ENCODE assay signal across 8 mouse cellular contexts in the genomic region with DNA sequence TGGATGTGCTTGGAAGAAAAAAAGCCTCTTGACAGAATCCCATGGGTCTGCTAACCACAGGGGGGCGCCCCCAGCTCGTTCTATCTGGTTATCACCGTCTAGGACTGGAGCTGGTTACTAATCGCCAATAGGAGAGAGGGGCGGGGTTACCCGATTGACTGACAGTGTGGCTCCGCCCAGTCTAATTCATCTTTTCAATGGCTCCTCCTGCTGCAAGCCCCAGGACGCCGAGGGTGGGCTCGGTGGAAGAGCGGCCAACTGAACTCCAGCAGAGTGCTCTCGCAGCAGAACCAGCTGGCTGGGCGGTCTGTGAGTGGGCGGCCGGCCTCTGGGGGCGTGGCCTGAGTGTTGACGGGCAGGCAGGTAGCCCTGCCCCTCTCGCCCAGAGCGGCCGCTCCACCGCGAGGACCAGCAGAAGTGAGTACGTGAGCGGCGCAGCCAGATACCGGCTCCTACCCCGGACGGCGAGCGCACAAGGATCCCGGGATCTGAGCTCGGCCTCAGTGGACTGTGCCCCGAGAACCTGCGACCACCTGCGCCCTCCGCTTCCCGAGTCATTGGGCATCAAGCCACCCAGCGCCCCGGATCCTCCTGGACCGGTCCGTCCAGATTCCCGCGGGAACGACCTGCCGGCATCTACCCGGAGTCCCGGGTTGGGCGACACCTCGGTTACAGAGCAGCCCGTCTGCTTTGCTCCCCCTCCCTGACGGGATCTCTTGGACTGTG. TPM values are rescaled to one million over a fixed set of nuclear protein-coding genes. Genes with fewer than 3 reads are reported as not detected.
A peak's percentile ranks its signal among the peaks of the same experiment; 100 is the strongest.
DNase-seq lines count a peak whose midpoint lies in the region; ATAC-seq lines count a peak whose summit lies in the region.

TSS of gene Ephb3 (plus strand) at position 389 of the 726 bp plus-strand sequence.

- no peaks in the 10 kb centered on the region for H3K36me3 ChIP-seq in heart, embryonic 11.5 days (ENCODE audit: control insufficient read depth, insufficient read depth, low read length)
- no peaks in the 10 kb centered on the region for H3K36me3 ChIP-seq in kidney, embryonic 15.5 days
- H3K36me3 ChIP-seq in limb, embryonic 15.5 days, result peaks cover 3% of the 10 kb centered on the region; the same call in 1 of the 2 replicates

- peak; percentile 63 for ATAC-seq in erythroid progenitor cell, adult 5-6 weeks (replicated peaks; ENCODE audit: low FRiP score, poor library complexity, severe bottlenecking)
- ATAC-seq in heart, embryonic 11.5 days (replicated peaks; ENCODE audit: insufficient number of reproducible peaks, low FRiP score, low TSS enrichment), result peak; percentile 96
- peak; percentile 98 for ATAC-seq in kidney, embryonic 15.5 days (replicated peaks; ENCODE audit: low FRiP score)
- peak; percentile 96 for ATAC-seq in limb, embryonic 15.5 days (ENCODE audit: insufficient number of reproducible peaks, low FRiP score, low TSS enrichment, low read depth)

- no peaks in the 10 kb centered on the region for H3K9me3 ChIP-seq in heart, embryonic 11.5 days (replicated peaks; ENCODE audit: control insufficient read depth, low read length)
- H3K9me3 ChIP-seq in kidney, embryonic 15.5 days (replicated peaks), result no peaks in the 10 kb centered on the region
- H3K9me3 ChIP-seq in limb, embryonic 15.5 days, result no peaks in the 10 kb centered on the region

- DNase-seq in CD4-positive helper T cell, adult 2 months (ENCODE audit: low read depth, low spot score), result peak; percentile 66
- DNase-seq in monocyte, adult 2 months (ENCODE audit: low read depth in 1 of 2, low spot score in 2 of 2), result peak; percentile 57 to 67
- DNase-seq in spleen, postnatal 36 days (ENCODE audit: low spot score in 2 of 2), result peak; percentile 66 to 80

- H3K27me3 ChIP-seq in heart, embryonic 11.5 days (ENCODE audit: control insufficient read depth, insufficient read depth, low read length), result no peaks in the 10 kb centered on the region
- H3K27me3 ChIP-seq in kidney, embryonic 15.5 days, result peaks cover 51% of the 10 kb centered on the region; the same call in 1 of the 2 replicates
- H3K27me3 ChIP-seq in limb, embryonic 15.5 days, result no peaks in the 10 kb centered on the region

- H3K4me3 ChIP-seq in brown adipose tissue, adult 24 weeks (ENCODE audit: insufficient read depth, low read depth, low read length), result peak within 1 kb of the TSS; percentile 55
- H3K4me3 ChIP-seq in heart, embryonic 11.5 days (ENCODE audit: low read depth, low read length), result peak within 1 kb of the TSS; percentile 93
- H3K4me3 ChIP-seq in kidney, embryonic 15.5 days (replicated peaks), result peak within 1 kb of the TSS; percentile 88
- peak within 1 kb of the TSS; percentile 74 for H3K4me3 ChIP-seq in limb, embryonic 15.5 days

- H3K4me1 ChIP-seq in brown adipose tissue, adult 24 weeks (ENCODE audit: control insufficient read depth, insufficient read depth, insufficient read length, low read length), result no peaks in the 10 kb centered on the region
- H3K4me1 ChIP-seq in heart, embryonic 11.5 days (ENCODE audit: control insufficient read depth, insufficient read depth, low read length), result peaks cover 34% of the 10 kb centered on the region
- H3K4me1 ChIP-seq in kidney, embryonic 15.5 days, result peaks cover 51% of the 10 kb centered on the region
- peaks cover 37% of the 10 kb centered on the region for H3K4me1 ChIP-seq in limb, embryonic 15.5 days

- H3K27ac ChIP-seq in brown adipose tissue, adult 24 weeks (replicated peaks; ENCODE audit: low read depth, low read length), result no peak within 1 kb of the TSS
- peak within 1 kb of the TSS; percentile 82 for H3K27ac ChIP-seq in heart, embryonic 11.5 days (ENCODE audit: low read depth, low read length)
- peak within 1 kb of the TSS; percentile 75 for H3K27ac ChIP-seq in kidney, embryonic 15.5 days
- H3K27ac ChIP-seq in limb, embryonic 15.5 days, result peak within 1 kb of the TSS; percentile 96

- peak within 1 kb of the TSS; percentile 94 for H3K9ac ChIP-seq in heart, embryonic 11.5 days (ENCODE audit: low read depth, low read length)
- H3K9ac ChIP-seq in kidney, embryonic 15.5 days, result peak within 1 kb of the TSS; percentile 88
- peak within 1 kb of the TSS; percentile 94 for H3K9ac ChIP-seq in limb, embryonic 15.5 days

- WGBS in heart, embryonic 11.5 days (ENCODE audit: insufficient replicate concordance), result under 1% methylated on average over 51 of the region's 51 CpGs
- under 1% methylated on average over 51 of the region's 51 CpGs for WGBS in kidney, embryonic 15.5 days
- under 1% methylated on average over 51 of the region's 51 CpGs for WGBS in limb, embryonic 15.5 days

- H3K4me2 ChIP-seq in heart, embryonic 11.5 days, result peak within 1 kb of the TSS; percentile 73
- H3K4me2 ChIP-seq in kidney, embryonic 15.5 days, result peak within 1 kb of the TSS; percentile 87
- peak within 1 kb of the TSS; percentile 74 for H3K4me2 ChIP-seq in limb, embryonic 15.5 days

RNA-seq across cellular contexts. Expression of gene Ephb3, which starts in this region (rescaled TPM):
- not detected in 2 replicates for polyA plus RNA-seq in brown adipose tissue, adult 24 weeks (2012; ENCODE audit: insufficient read depth, insufficient read length, missing spikeins)
- total RNA-seq in erythroid progenitor cell, adult 5-6 weeks (2015; ENCODE audit: low replicate concordance), result not detected in 2 replicates
- not detected in 2 replicates for total RNA-seq in erythroid progenitor cell, adult 5-6 weeks (2017; ENCODE audit: low replicate concordance)
- polyA plus RNA-seq in heart, embryonic 11.5 days (2014; fragmentation: Nextera tagmentation; extraction: Ambion mirVana), result 12.9 and 16.0 TPM in 2 replicates
- polyA plus RNA-seq in kidney, embryonic 15.5 days (2015; fragmentation: Nextera tagmentation; extraction: Ambion mirVana), result 17.2 and 18.7 TPM in 2 replicates
- polyA plus RNA-seq in limb, embryonic 15.5 days (2015; fragmentation: Nextera tagmentation; extraction: Ambion mirVana), result 33.0 and 43.8 TPM in 2 replicates

Comparison
In these comparisons a context has a peak if more than half of its experiments do, and no peak if none do; other contexts are left out.
1. Peak in ATAC-seq in erythroid progenitor cell, adult 5-6 weeks; RNA of the gene not detected or under 1 TPM.